Mouse (Mus musculus) G1E (cell line): ENCODE data around the gene Fcho2. TPM values are rescaled to one million over a fixed set of nuclear protein-coding genes. Genes with fewer than 3 reads are reported as not detected.
"Not testable (repeated sequence)": the region's sequence is repeated elsewhere in the genome, so short reads cannot be mapped to it uniquely, and the experiment has no call there.

Experiments used
- ATAC-seq: 2 replicates; pipeline ENCODE4 v1.8.0; 2016; ENCODE audit warnings: mild to moderate bottlenecking; ENCODE audit not compliant: insufficient number of reproducible peaks, poor library complexity, low FRiP score, severe bottlenecking; ENCODE audit errors: extremely low read depth
- DNase-seq: peaks from one replicate; pipeline ENCODE4 v3.0.0; 2012; ENCODE audit warnings: low spot score
- H3K27me3 ChIP-seq: 2 replicates; pipeline ENCODE4 v1.6.1; 2012; ENCODE audit warnings: mild to moderate bottlenecking, low read length, inconsistent platforms; ENCODE audit not compliant: insufficient read depth
- H3K36me3 ChIP-seq: replicated peaks from 2 replicates; pipeline ENCODE3; 2012; ENCODE audit warnings: mild to moderate bottlenecking, inconsistent platforms
- H3K4me1 ChIP-seq: 2 replicates; pipeline ENCODE4 v1.6.1; 2012; ENCODE audit warnings: low read depth, low read length, inconsistent platforms, mixed read lengths; ENCODE audit not compliant: insufficient read depth
- H3K4me3 ChIP-seq: 2 replicates; pipeline ENCODE4 v1.5.1; 2012; ENCODE audit warnings: low read depth, mild to moderate bottlenecking, inconsistent platforms, low read length, moderate library complexity, mixed read lengths
- H3K9me3 ChIP-seq: replicated peaks from 2 replicates; pipeline ENCODE4 v1.6.1; 2012; ENCODE audit warnings: inconsistent platforms
- CTCF ChIP-seq: IDR thresholded peaks from 2 replicates; pipeline ENCODE4 v1.5.1; 2012; ENCODE audit warnings: low read depth, low read length, inconsistent platforms, mixed read lengths
- GATA1 ChIP-seq: IDR thresholded peaks from 2 replicates; pipeline ENCODE4 v1.6.1; 2012; ENCODE audit warnings: borderline replicate concordance, low read length, inconsistent platforms, mixed read lengths
- GATA2 ChIP-seq: IDR thresholded peaks from 2 replicates; pipeline ENCODE4 v1.6.1; 2012; ENCODE audit warnings: low read depth, low read length, inconsistent platforms, borderline replicate concordance
- POLR2AphosphoS5 ChIP-seq: IDR thresholded peaks from 2 replicates; pipeline ENCODE4 v1.6.1; 2012; ENCODE audit warnings: low read depth, low read length, inconsistent platforms; ENCODE audit not compliant: insufficient replicate concordance
- TAL1 ChIP-seq: conservative IDR thresholded peaks from 2 replicates; pipeline ENCODE4 v1.6.1; 2012; ENCODE audit warnings: low read depth, low read length, inconsistent platforms, mixed read lengths
- polyA plus RNA-seq: library from polyadenylated mRNA; stranded (reverse); fragments of >175 nt; gene quantifications from 2 replicates; pipeline ENCODE4 v1.2.3, GENCODE M21; 2012
- total RNA-seq, 2 experiments: library from RNA; stranded (forward) in 1 of 2; stranded (reverse) in 1 of 2; fragments of 200-1000 nt in 1 of 2; fragments of >200 nt in 1 of 2; fragmentation: Nextera tagmentation in 1 of 2; gene quantifications; 2 replicates each; pipeline ENCODE4 v1.2.3; 2014 to 2017

The Fcho2 gene
- total and polyA plus RNA-seq, 3 experiments: 5.0 to 105 (median 30.7) TPM

GRCm38 (mm10) chr13:98834199-98834598 lies 18.9 kb upstream of the Fcho2 start:
- ATAC-seq (no peak), DNase-seq (no peak)
- H3K9me3 ChIP-seq: no peaks in the 10 kb centered on the region
- H3K27me3 ChIP-seq: no peaks in the 10 kb centered on the region
- no peak overlapping the region for H3K4me3 ChIP-seq
- TF ChIP-seq GATA1 (no peak), POLR2AphosphoS5 (no peak), CTCF (no peak), GATA2 (no peak), TAL1 (no peak)
- peaks cover 31% of the 10 kb centered on the region for H3K36me3 ChIP-seq
- H3K4me1 ChIP-seq: peaks cover 31% of the 10 kb centered on the region

- Histone ChIP-seq H3K36me3 (peaks cover 25% of the 10 kb centered on the region), H3K4me1 (peaks cover 31% of the 10 kb centered on the region), H3K4me3 (no peak overlapping the region), H3K27me3 (no peaks in the 10 kb centered on the region), H3K9me3 (no peaks in the 10 kb centered on the region)
- ATAC-seq: no peak; the same call in 1 of the 2 replicates
- TF ChIP-seq CTCF: no peak
- TF ChIP-seq POLR2AphosphoS5: no peak
- TF ChIP-seq GATA2: no peak
- TF ChIP-seq GATA1: no peak
- TF ChIP-seq TAL1: no peak
- DNase-seq: no peak
These were observed 17.5 kb upstream of the Fcho2 start for GRCm38 (mm10) chr13:98832451-98833450.

- H3K27me3 ChIP-seq, ATAC-seq, DNase-seq, H3K4me3 ChIP-seq, H3K36me3 ChIP-seq, H3K9me3 ChIP-seq: not testable (repeated sequence)
- H3K4me1 ChIP-seq: peaks cover 11% of the 10 kb centered on the region
These were observed 13.8 kb upstream of the Fcho2 start for GRCm38 (mm10) chr13:98829026-98829425.

- ATAC-seq: no peak
- Histone ChIP-seq H3K36me3 (no peaks in the 10 kb centered on the region), H3K4me3 (no peak overlapping the region), H3K27me3 (0 out of 2 replicates have a peak, but pooled peaks cover 3% of the 10 kb centered on the region), H3K4me1 (no peaks in the 10 kb centered on the region), H3K9me3 (no peaks in the 10 kb centered on the region)
- TF ChIP-seq CTCF (no peak), POLR2AphosphoS5 (no peak), GATA2 (no peak), GATA1 (no peak), TAL1 (no peak)
- no peak for DNase-seq
These were observed 10.3 kb upstream of the Fcho2 start for GRCm38 (mm10) chr13:98825574-98825973.

GRCm38 (mm10) chr13:98819094-98819493 lies 3.8 kb upstream of the Fcho2 start:
- H3K36me3 ChIP-seq: no peaks in the 10 kb centered on the region
- no peaks in the 10 kb centered on the region for H3K9me3 ChIP-seq
- no peak for TF ChIP-seq GATA2
- TF ChIP-seq TAL1: no peak
- TF ChIP-seq GATA1: no peak
- no peak for TF ChIP-seq CTCF
- TF ChIP-seq POLR2AphosphoS5: no peak
- ATAC-seq (no peak), DNase-seq (no peak)
- no peak overlapping the region for H3K4me3 ChIP-seq
- peaks cover 12% of the 10 kb centered on the region for H3K4me1 ChIP-seq
- peaks cover 3% of the 10 kb centered on the region; the same call in 1 of the 2 replicates for H3K27me3 ChIP-seq

GRCm38 (mm10) chr13:98818205-98818604 lies 3.0 kb upstream of the Fcho2 start:
- Histone ChIP-seq H3K4me1 (peaks cover 16% of the 10 kb centered on the region), H3K4me3 (no peak overlapping the region)

More at GRCm38 (mm10) chr13:98818205-98818604, 3.0 kb upstream of the Fcho2 start:
- H3K36me3 ChIP-seq: no peaks in the 10 kb centered on the region
- DNase-seq (no peak), ATAC-seq (no peak)
- no peaks in the 10 kb centered on the region for H3K9me3 ChIP-seq
- TF ChIP-seq GATA1 (no peak), TAL1 (no peak), CTCF (no peak), GATA2 (no peak), POLR2AphosphoS5 (no peak)
- H3K27me3 ChIP-seq: no peaks in the 10 kb centered on the region; the same call in 1 of the 2 replicates
